Mouse (Mus musculus): Measurements from ENCODE around the gene Ehd1. TPM values are rescaled to one million over a fixed set of nuclear protein-coding genes. Genes with fewer than 3 reads are reported as not detected.

Ehd1 gene
- polyA plus RNA-seq (2016; fragmentation: Nextera tagmentation; extraction: Ambion mirVana), result 85.4 and 91.9 TPM in 2 replicates

DNA sequence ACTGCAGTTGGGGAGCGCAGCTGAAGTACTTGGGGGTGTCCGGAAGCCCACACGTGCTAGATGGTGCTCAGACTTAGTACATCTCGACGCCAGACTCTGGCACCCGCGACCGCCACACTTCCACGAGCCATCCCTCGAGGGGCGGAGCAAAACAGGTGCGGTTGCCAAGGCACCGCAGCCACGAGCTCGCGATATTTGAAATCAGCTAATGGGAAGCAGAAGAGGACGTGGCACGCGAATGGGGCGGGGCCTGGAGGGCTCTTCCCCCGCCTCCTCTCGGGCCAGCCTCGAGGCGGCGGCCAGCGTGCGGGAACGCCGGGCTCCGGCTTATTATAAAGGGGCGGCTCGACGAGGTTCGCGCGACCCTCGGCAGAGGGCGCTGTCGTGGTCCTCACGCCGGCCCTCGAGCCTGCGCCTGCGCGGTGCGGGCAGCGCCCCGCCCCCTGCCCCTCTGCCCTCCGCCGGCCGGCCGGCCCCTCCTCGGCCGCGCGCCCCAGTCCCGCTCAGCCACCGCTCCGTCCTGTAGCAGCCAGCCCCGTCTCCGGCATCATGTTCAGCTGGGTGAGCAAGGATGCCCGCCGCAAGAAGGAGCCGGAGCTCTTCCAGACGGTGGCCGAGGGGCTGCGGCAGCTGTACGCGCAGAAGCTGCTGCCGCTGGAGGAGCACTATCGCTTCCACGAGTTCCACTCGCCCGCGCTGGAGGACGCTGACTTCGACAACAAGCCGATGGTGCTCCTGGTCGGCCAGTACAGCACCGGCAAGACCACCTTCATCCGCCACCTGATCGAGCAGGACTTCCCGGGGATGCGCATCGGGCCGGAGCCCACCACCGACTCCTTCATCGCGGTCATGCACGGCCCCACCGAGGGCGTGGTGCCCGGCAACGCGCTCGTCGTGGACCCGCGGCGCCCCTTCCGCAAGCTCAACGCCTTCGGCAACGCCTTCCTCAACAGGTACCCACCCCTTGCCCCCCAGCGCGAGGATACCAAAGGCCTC, at the start of gene Ehd1:
Ehd1 (plus strand) TSS at position 300 of the 996 bp plus-strand sequence.
- Histone ChIP-seq H3K27me3 (replicated peaks) (no peaks in the 10 kb centered on the region), H3K9me3 (replicated peaks) (no peaks in the 10 kb centered on the region), H3K4me1 (peaks cover 74% of the 10 kb centered on the region), H3K27ac (peak within 1 kb of the TSS; percentile 98), H3K4me2 (peak within 1 kb of the TSS; percentile 93), H3K4me3 (peak within 1 kb of the TSS; percentile 89), H3K36me3 (peaks cover 31% of the 10 kb centered on the region), H3K9ac (peak within 1 kb of the TSS; percentile 92)
- under 1% methylated on average over 106 of the region's 106 CpGs for WGBS (ENCODE audit: insufficient replicate concordance)
- ATAC-seq, result peak; percentile 90

DNA sequence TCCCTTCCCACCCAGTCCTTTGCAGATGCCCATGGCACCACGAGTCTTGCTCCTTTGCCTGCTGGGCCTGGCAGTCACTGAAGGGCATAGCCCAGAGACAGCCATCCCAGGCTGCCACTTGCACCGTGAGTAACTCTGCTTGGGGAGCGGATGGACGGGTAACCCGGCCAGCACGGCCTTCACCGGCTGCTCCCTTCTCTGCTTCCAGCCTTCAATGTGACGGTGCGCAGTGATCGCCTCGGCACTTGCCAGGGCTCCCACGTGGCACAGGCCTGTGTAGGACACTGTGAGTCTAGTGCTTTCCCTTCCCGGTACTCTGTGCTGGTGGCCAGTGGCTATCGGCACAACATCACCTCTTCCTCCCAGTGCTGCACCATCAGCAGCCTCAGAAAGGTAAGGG, 49.8 kb upstream of the Ehd1 start:
- 0 out of 2 replicates have a peak, but pooled peaks have one; percentile 13 for ATAC-seq
- no peak overlapping the region for H3K4me3 ChIP-seq
- H3K9me3 ChIP-seq (replicated peaks), result no peaks in the 10 kb centered on the region
- H3K9ac ChIP-seq, result no peak overlapping the region
- H3K4me1 ChIP-seq, result peaks cover 7% of the 10 kb centered on the region
- no peaks in the 10 kb centered on the region; the same call in 1 of the 2 replicates for H3K27me3 ChIP-seq (replicated peaks)
- peaks cover 16% of the 10 kb centered on the region for H3K36me3 ChIP-seq
- H3K27ac ChIP-seq, result no peak overlapping the region
- WGBS (ENCODE audit: insufficient replicate concordance), result 85% methylated on average over 14 of the region's 14 CpGs
- no peak overlapping the region for H3K4me2 ChIP-seq

DNA sequence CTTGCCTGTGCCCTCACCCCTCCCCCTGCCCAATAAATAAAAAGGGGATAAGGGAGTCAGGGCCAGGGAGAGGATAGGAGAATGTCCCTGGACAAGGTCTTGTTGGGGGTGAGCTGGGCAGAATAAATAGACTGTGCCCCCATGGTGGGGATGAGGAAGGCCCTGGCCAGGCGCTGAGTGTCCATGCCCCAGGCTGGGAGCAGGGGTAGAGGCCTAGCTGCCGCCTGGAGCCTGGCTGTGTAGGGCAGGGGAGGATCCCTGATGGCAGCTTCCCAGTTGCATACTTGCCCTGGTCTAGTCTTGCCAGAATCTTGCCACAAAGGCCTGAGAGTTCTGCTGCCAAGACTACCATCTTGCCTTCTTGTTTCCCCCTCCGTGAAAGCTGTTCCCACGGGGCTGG, 48.7 kb upstream of the Ehd1 start:
- Histone ChIP-seq H3K36me3 (peaks cover 21% of the 10 kb centered on the region), H3K27me3 (replicated peaks) (no peaks in the 10 kb centered on the region), H3K9me3 (replicated peaks) (no peaks in the 10 kb centered on the region), H3K4me1 (peaks cover 7% of the 10 kb centered on the region), H3K27ac (no peak overlapping the region), H3K4me3 (no peak overlapping the region), H3K4me2 (no peak overlapping the region), H3K9ac (no peak overlapping the region)
- 76% methylated on average over 4 of the region's 4 CpGs for WGBS (ENCODE audit: insufficient replicate concordance)
- ATAC-seq, result no peak

DNA sequence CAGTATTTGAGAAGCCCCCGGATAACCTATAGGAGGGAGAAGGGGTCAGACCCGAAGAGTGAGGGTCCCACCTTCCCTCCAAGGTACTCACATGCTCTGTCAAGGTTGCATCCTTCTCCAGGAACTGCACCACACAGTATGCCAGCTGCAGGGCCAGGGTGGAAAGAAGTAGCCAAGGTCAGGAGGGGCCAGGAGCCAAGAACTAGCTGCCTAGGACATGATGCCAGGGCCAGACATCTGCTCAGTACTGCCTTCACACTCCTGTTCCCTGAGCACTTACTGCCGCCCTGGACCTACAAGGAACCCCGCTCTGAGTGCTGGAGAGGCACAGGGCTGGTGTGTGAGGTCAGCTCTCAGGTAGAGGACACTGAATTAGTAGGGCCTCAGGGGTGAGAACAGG, 46.1 kb upstream of the Ehd1 start:
- peaks cover 24% of the 10 kb centered on the region for H3K4me1 ChIP-seq
- H3K27me3 ChIP-seq (replicated peaks), result 0 out of 2 replicates have a peak, but pooled peaks cover 7% of the 10 kb centered on the region
- no peak for ATAC-seq
- no peak overlapping the region; the same call in 1 of the 2 replicates for H3K9ac ChIP-seq
- no peaks in the 10 kb centered on the region for H3K9me3 ChIP-seq (replicated peaks)
- H3K4me2 ChIP-seq, result no peak overlapping the region
- H3K27ac ChIP-seq, result no peak overlapping the region
- no peak overlapping the region for H3K4me3 ChIP-seq
- peaks cover 21% of the 10 kb centered on the region for H3K36me3 ChIP-seq
- WGBS (ENCODE audit: insufficient replicate concordance), result 65% methylated on average over 4 of the region's 4 CpGs

DNA sequence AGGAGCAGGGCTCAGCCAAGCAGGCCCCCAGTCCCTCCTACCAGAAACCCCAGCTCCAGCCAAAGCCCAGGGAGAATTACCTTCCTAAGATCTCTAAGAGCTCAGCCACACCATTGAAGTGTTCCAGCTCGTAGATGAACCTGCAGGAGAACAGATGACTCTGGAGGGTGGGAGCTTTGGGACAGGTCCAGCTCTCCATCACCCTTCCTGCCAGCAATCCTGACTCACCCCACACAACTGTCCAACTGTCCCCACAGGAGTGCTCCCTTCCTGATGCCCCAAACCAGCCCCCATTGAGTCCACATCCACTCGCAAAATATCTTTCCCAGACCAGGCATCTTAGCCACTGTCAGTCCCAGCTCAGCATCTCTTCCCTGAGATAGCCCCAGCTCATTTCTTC, 45.5 kb upstream of the Ehd1 start:
- H3K4me3 ChIP-seq, result no peak overlapping the region
- 84% methylated on average over 2 of the region's 2 CpGs for WGBS (ENCODE audit: insufficient replicate concordance)
- H3K36me3 ChIP-seq, result peaks cover 21% of the 10 kb centered on the region
- no peak overlapping the region for H3K4me2 ChIP-seq
- no peaks in the 10 kb centered on the region for H3K9me3 ChIP-seq (replicated peaks)
- no peak overlapping the region for H3K27ac ChIP-seq
- H3K27me3 ChIP-seq (replicated peaks), result 0 out of 2 replicates have a peak, but pooled peaks cover 7% of the 10 kb centered on the region
- peaks cover 24% of the 10 kb centered on the region for H3K4me1 ChIP-seq
- H3K9ac ChIP-seq, result no peak overlapping the region; the same call in 1 of the 2 replicates
- no peak for ATAC-seq

DNA sequence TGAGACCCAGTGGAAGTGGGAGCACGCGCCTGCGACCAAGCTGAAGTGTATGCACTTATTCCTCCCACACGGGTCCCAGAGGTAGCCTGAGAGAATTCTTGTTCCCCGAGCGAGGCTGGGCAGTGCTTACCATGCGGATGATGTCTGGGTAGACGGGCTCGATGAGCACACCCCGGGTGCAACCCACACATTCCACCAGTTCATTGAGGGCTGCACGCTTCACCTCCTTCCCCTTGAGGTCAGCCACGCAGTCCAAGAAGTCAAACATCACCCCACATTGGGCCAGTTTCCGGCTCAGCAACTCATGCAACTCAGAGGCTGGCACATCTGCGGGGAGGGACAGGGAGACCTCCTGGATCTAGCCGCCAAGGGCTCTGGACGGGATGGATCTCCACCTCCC, 42.9 kb upstream of the Ehd1 start:
- Histone ChIP-seq H3K4me1 (peaks cover 39% of the 10 kb centered on the region), H3K9me3 (replicated peaks) (no peaks in the 10 kb centered on the region), H3K27me3 (replicated peaks) (0 out of 2 replicates have a peak, but pooled peaks cover 7% of the 10 kb centered on the region), H3K4me3 (no peak overlapping the region), H3K27ac (no peak overlapping the region), H3K4me2 (no peak overlapping the region), H3K36me3 (peaks cover 21% of the 10 kb centered on the region), H3K9ac (no peak overlapping the region)
- ATAC-seq, result no peak
- WGBS (ENCODE audit: insufficient replicate concordance), result 84% methylated on average over 16 of the region's 16 CpGs

DNA sequence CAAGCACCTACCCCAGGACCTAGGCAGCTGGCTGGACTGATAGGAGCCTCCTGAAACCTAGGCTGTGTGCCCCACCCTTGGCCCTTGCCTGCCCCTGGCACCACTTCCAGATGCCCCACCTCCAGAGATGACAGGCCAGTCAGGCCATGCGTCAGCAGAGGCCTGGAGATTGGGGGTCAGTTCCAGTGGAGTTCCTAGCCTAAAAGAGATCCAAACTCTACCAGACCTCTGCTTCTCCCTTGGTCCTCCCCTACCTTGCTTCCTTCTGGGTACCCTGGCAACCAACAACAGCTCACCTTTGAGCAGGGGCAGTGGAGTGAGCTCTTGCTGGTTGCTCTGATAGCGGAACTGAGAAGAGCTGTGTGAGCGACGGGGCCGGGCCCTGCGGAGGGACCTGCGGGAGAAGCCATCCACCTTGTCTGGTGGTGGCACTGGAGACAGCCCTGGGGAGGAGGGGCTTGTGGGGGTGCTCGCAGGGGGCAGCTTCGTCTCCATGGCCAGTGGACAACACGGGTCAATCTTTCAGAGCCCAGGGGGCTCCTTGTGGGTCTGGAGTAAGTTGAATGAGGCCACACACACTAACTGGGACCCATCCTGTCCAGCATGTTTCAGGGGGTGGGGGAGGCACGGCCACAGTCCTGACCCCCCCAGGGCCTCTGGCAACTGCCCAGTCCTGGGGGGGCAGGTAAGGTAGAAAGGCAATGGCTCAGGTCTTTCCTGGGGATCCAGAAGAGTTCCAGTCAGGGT, 42.0 kb upstream of the Ehd1 start:
- no peak for ATAC-seq
- Histone ChIP-seq H3K36me3 (peaks cover 21% of the 10 kb centered on the region), H3K27me3 (replicated peaks) (0 out of 2 replicates have a peak, but pooled peaks cover 7% of the 10 kb centered on the region), H3K9me3 (replicated peaks) (no peaks in the 10 kb centered on the region), H3K27ac (no peak overlapping the region), H3K4me2 (peak overlapping the region; percentile 93), H3K9ac (peak overlapping the region; percentile 23; the same call in 1 of the 2 replicates), H3K4me1 (peaks cover 48% of the 10 kb centered on the region), H3K4me3 (peak overlapping the region; percentile 72; the same call in 1 of the 2 replicates)
- WGBS (ENCODE audit: insufficient replicate concordance), result 72% methylated on average over 11 of the region's 11 CpGs

DNA sequence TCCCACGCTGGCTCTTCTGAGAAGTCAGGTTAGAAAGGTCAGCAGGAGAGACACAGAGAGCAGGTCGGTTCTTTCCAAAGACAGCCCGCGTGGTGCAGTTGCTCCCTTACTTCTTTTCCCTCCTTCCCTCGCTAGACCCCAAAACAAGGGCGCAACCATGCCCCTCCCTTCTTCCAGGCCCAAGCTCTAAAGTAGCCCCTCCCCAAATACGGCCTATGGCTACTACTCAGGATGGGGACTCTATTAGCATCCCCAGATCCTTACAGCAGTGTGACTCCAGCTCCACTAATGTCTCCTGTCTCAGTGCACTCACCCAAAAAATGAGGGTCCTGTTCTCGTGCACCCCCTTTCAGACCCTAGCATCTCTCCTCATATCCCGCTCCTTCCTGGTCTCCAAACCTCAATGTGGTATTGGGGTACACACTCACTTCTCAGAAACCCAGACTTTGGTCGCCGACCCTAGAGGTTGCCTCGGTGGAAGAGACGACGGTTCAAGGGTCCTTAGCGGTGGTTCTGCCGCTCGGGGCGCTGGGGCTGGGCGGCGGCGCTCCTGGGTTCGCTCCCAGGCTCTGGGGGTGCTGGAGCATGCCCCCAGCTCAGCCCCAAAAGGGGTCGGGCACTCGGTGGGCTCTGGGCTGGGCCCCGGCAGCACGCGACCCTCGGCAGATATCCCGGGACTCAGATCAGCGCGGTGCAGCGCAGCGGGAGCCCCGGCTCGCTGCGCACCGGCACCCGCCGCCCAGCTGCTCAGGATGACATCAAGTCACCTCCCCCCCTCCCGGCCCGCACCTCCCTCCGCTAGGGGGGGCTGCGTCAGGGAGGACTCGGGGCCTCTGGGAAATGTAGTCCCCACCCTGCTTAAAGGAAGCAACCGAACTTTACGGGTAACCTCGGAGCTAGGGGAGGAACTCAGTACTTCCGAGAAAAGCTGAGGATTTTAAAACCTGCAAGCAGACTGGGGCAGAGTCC, 41.2 kb upstream of the Ehd1 start, which contains the start of gene Ppp2r5b:
Ppp2r5b (minus strand) TSS at position 789 of the 969 bp plus-strand sequence.
- H3K9me3 ChIP-seq (replicated peaks), result no peaks in the 10 kb centered on the region
- WGBS (ENCODE audit: insufficient replicate concordance), result 7% methylated on average over 48 of the region's 48 CpGs
- peaks cover 17% of the 10 kb centered on the region for H3K36me3 ChIP-seq
- H3K27me3 ChIP-seq (replicated peaks), result 0 out of 2 replicates have a peak, but pooled peaks cover 7% of the 10 kb centered on the region
- H3K4me1 ChIP-seq, result peaks cover 56% of the 10 kb centered on the region
- H3K4me3 ChIP-seq, result peak within 1 kb of the TSS; percentile 72
- ATAC-seq, result peak; percentile 88
- peak within 1 kb of the TSS; percentile 93 for H3K4me2 ChIP-seq
- peak within 1 kb of the TSS; percentile 96 for H3K27ac ChIP-seq
- peak within 1 kb of the TSS; percentile 83 for H3K9ac ChIP-seq

DNA sequence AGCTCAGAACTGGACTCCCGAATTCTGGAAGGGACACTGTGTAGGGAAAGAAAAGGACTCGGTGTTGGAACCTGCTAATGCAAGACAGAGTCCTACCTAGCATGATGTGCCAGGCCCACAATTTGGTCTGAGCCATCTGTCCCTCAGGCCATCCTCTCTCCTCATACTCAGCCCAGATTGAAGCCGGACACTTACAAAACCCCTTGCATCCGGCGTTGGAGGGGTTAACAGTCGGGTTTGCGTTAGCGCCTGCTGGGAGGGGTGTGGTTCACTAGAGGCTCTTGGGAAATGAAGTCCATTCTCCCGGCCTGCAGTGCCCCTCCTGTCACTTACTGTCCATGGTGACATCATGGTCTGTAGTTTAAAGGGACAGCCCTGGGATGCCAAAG, 40.5 kb upstream of the Ehd1 start:
- 0 out of 2 replicates have a peak, but pooled peaks cover 7% of the 10 kb centered on the region for H3K27me3 ChIP-seq (replicated peaks)
- H3K4me3 ChIP-seq, result peak overlapping the region; percentile 72
- H3K4me1 ChIP-seq, result peaks cover 63% of the 10 kb centered on the region
- WGBS (ENCODE audit: insufficient replicate concordance), result 0% methylated on average over 9 of the region's 9 CpGs
- H3K4me2 ChIP-seq, result peak overlapping the region; percentile 93
- H3K9ac ChIP-seq, result peak overlapping the region; percentile 83
- peak; percentile 83 for ATAC-seq
- peak overlapping the region; percentile 96 for H3K27ac ChIP-seq
- H3K9me3 ChIP-seq (replicated peaks), result no peaks in the 10 kb centered on the region
- H3K36me3 ChIP-seq, result peaks cover 10% of the 10 kb centered on the region

DNA sequence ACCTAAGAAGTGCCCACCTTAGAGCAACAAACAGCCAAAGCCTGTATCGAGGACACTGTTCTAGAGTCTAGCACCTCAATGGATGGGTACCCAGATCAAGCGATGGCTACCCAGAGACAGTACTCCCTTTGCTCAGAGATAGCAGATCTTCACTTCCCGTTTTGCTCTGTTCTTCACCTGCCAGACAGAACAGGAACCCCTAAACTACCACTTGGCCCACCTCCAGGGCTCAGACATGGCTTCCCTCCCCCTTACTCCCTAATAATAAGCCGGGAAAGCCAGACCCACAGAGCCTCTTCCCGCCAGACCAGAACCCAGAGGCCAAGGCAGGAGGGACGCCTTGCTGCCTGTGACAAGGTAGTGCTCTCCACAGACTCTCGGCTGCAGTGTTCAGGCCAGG, 39.7 kb upstream of the Ehd1 start:
- no peak for ATAC-seq
- WGBS (ENCODE audit: insufficient replicate concordance), result 61% methylated on average over 7 of the region's 7 CpGs
- H3K27ac ChIP-seq, result peak overlapping the region; percentile 96

DNA sequence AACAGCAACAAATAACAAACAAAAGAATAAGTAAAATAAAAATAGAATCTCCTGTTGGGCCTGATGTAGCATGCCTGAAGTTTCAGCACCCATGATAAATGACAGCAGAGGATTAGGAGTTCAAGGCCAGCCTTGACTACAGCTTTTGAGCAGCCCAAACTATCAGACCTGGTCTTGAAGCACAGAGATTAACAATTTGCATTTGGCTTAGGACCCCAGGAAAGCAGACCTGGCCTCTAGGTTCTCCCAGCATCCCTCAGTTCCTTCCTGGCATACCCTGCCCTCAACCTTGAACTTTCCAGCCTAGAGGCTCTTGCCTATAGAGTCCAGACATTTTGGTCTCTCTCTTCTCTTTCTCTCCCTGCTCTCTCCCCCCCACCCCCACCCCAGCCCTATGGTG, 37.8 kb upstream of the Ehd1 start:
- H3K9ac ChIP-seq, result no peak overlapping the region
- H3K36me3 ChIP-seq, result peaks cover under 1% of the 10 kb centered on the region; the same call in 1 of the 2 replicates
- H3K27ac ChIP-seq, result peak overlapping the region; percentile 93; the same call in 1 of the 2 replicates
- H3K27me3 ChIP-seq (replicated peaks), result 0 out of 2 replicates have a peak, but pooled peaks cover 7% of the 10 kb centered on the region
- no peak overlapping the region for H3K4me3 ChIP-seq
- H3K9me3 ChIP-seq (replicated peaks), result no peaks in the 10 kb centered on the region
- no peak for ATAC-seq
- H3K4me2 ChIP-seq, result no peak overlapping the region
- H3K4me1 ChIP-seq, result peaks cover 82% of the 10 kb centered on the region

More for the DNA sequence above, 39.7 kb upstream of the Ehd1 start:
- Histone ChIP-seq H3K27me3 (replicated peaks) (0 out of 2 replicates have a peak, but pooled peaks cover 7% of the 10 kb centered on the region), H3K36me3 (peaks cover 5% of the 10 kb centered on the region; the same call in 1 of the 2 replicates), H3K4me1 (peaks cover 64% of the 10 kb centered on the region), H3K4me3 (no peak overlapping the region), H3K9ac (no peak overlapping the region), H3K4me2 (no peak overlapping the region), H3K9me3 (replicated peaks) (no peaks in the 10 kb centered on the region)
